Mouse (Mus musculus) left cerebral cortex, adult 9 months (tissue): Measurements from ENCODE around the gene Gdap1l1.
"Not testable (repeated sequence)": the region's sequence is repeated elsewhere in the genome, so short reads cannot be mapped to it uniquely, and the experiment has no call there.

Source experiments
- DNase-seq, 2 experiments: peaks; one replicate each; pipeline ENCODE4 v3.0.0; 2022; ENCODE audit warnings: low spot score in 2 of 2

The Gdap1l1 gene

GRCm38 (mm10) chr2:163422895-163423660 is 15.2 kb upstream of the Gdap1l1 start:
- no peak for DNase-seq

- DNase-seq: no peak
Observed at GRCm38 (mm10) chr2:163424597-163424996, 13.7 kb upstream of the Gdap1l1 start, which contains the start of gene Oser1. Gene Oser1 (minus strand): TSS chr2:163424697.

DNA sequence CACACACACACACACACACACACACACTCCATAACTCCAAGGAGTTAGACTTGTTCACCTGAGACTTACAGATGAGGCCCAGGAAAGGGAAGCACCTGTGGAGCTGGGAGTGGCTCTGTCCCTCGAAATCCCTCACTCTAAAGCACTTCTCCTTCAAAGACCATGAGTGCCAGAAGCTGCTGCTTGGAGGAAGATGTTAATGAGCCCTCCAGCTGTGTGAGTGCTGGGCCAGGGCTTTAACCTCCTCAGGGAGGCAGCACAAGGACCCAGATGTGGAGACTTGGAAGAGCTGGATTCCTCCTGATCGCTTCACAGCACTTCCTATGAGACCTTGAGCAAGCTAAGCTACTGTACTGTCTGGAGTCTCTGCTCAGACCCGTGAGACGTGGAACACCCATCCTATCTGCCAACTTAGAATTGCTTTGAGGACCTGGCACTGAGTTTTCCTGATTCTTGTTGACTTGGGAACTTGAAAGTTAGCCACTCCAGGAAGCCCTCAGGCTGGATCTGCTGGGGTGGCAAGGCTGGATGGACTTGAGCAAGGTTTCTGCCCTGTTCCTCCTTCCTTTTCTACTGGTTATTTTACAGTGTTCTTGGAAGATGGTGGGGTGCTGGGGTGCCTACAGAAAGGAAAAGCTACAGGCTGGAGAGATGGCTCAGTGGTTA is 9.8 kb upstream of the Gdap1l1 start:
- DNase-seq: no peak

DNA sequence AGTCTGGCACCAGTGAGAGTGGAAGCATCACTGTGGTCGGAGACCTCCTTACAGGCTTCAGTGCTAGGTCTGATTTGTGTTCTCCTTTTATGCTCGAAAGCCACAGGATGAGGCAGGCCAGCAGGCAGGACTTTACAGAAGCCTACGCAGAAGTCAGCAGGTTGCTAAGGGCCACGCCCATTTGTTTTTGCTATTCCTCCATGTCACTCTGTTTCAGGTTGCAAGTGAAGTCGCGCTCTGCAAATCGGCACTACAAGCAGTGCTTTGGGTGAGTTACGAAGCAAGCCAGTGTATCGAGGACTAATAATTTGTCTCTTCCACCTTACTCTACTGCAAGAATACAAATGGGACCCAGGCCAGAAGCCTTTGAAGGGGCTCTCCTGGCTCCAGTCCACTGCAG is 7.0 kb upstream of the Gdap1l1 start:
- no peak for DNase-seq

DNA sequence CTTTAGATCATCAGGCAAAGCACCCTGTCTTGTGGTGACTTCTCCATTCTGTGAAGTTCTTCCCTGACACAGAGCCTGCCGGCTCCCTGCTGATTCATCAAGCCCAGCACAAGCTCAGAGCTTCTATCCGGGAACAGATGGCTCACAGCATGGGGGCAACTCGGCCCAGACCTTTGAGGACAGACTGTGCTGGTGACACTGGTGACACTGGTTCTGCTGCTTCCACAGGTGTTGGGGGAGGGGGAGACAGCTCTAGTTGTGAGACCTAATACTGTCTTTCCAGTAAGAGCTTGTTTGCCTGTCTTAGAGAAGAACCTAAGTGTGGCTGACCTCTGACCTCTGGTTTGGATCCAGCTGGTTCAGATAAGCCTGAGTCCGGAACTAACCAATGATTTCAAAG is 4.3 kb upstream of the Gdap1l1 start:
- no peak for DNase-seq

DNA sequence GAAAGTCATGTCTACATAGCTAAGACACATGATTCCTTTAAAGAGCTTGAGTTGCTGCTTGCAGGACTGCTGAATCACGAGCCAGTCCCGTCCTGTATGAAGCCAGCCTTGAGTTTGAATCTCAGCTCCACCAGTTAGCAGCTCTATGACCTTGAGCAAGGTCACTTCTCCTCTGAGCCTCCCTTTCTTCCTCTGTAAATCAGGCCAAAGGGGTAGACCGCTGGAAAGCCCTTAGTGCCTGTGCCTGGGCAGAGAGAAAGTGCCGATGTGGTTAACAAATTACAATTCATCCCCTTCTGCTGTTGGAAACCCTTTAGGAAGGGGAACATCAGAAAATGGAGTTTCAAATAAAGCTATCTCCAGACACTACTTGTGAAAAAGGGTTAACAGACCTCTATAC is 476 bp upstream of the Gdap1l1 start:
- no peak for DNase-seq

- no peak for DNase-seq
Observed at GRCm38 (mm10) chr2:163438619-163439451, 559 bp downstream of the Gdap1l1 start.

GRCm38 (mm10) chr2:163439488-163439887 is 1.2 kb downstream of the Gdap1l1 start:
- no peak for DNase-seq

GRCm38 (mm10) chr2:163443543-163443942 is 5.3 kb downstream of the Gdap1l1 start:
- no peak for DNase-seq

DNA sequence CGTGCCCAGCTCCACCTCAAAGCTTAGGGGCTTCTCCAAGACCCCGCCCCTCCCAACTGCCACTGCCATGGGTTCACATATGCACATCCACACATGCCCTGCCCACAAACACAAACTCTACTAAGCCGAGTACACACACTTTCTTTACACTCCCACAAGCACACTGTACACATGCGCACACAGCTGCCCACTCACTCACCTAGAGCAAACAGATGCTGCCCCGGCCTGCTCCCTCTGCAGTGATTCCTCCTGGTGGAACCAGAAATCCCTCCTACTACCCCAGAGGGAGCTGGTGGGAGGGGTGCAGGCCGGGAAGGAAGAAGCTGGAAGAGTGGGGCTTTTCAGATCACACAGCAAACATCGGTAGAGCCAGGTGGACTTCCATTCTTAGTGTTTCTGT is 5.7 kb downstream of the Gdap1l1 start:
- DNase-seq: no peak

- no peak for DNase-seq
Observed at GRCm38 (mm10) chr2:163447375-163447774, 9.1 kb downstream of the Gdap1l1 start.

- DNase-seq: no peak
Observed at GRCm38 (mm10) chr2:163449276-163449675, 11.0 kb downstream of the Gdap1l1 start.

GRCm38 (mm10) chr2:163450668-163451295 is 12.5 kb downstream of the Gdap1l1 start:
- peak in 1 of 2 experiments; percentile 57 for DNase-seq

- DNase-seq: no peak
Observed at GRCm38 (mm10) chr2:163452738-163453137, 14.5 kb downstream of the Gdap1l1 start.

DNA sequence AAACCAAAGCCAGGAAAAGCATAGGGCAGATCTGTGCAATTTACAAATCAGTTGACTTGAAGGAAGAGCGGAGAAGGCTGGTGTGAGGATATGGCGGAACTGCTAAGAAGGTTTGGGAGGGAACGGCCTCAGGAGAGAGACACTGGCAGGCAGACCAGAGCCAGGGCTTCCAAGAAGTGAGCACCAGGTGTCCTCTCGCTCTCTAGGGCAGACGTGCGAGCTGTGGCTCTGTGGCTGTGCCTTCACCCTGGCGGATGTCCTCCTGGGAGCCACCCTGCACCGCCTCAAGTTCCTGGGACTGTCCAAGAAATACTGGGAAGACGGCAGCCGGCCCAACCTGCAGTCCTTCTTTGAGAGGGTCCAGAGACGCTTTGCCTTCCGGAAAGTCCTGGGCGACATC is 15.1 kb downstream of the Gdap1l1 start:
- no peak for DNase-seq

- no peak for DNase-seq
Observed at GRCm38 (mm10) chr2:163458539-163459265, 20.4 kb downstream of the Gdap1l1 start.

DNA sequence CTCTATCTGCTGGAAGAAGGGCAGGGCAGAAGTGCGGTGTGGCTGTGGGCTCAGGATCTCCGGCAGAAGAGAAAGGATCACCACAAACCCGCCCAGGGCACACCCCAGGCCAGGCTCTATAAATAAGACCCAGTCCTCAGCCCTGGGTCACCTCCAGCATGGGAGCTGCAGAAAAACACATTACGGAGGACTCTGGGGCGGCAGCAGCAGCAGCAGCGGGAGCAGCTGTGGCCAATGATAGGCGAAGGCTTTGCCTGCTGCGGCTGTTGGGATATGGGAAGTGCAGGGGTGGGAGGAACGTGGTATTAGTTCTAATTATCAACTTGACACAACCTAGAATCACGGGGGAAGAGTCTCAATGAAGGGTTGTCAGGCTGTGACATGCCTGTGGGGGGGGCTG is 21.1 kb downstream of the Gdap1l1 start:
- DNase-seq: no peak

DNA sequence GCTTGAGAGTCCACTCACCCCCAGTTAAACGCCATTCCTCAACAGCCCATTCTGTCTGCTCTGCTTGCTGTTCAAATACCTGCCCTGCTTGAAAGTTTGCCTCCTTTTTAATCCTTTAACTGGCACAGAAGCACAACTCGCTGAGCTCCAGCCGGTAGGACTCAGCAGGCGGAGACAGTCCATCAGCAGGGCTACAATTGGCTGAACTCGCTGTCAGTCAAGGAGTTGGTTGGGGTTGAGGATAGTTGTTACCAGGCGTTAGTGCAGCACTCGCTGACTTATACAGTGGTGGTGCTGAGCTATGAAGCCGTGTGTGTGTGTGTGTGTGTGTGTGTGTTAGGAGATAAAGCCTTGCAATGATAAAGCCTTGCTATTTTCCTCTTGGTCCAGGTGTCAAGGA is 22.3 kb downstream of the Gdap1l1 start:
- DNase-seq: no peak

DNA sequence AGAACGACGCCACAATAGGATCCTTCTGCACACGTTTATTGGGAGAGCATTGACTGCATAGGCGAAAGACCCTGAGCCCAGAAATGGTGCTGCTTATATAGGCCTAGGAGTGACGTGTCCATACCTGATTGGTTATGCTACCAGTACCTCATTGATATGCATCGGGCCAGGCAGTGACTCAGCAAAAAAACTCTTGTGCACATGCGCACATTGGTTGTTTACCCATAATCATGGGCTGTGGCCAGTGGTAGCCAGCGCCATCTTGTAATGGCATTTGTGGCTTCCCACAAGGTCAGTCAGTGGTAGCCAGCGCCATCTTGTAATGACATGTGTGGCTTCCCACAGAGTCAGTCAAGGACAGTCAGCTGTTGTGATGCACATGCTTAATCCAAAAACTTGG is 23.0 kb downstream of the Gdap1l1 start:
- not testable (repeated sequence) for DNase-seq

DNA sequence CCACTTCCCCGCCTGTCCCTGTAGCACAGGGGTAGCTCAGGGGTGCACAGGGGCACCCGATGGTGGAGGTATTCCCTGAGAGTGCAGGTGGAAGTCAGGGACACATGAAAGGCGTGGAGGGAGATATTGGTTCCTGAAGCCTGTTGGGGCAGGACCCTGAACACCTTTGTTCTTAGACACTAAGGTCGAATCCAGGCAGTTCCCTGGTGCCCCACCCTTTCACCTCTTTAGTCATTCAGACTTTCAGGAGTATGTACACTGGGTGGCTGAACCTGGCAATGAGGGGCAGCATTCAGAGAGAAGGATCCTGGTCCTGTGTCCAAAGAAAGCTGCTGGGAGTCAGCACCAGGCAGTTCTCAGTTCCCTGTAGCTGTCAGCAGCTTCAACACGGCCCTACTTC is 24.1 kb downstream of the Gdap1l1 start:
- no peak for DNase-seq

- DNase-seq: no peak
Observed at GRCm38 (mm10) chr2:163462801-163463200, 24.5 kb downstream of the Gdap1l1 start.
